ENCODE assay signal across 9 mouse cellular contexts in genomic region chr17:29356479-29356856, GRCm38 (mm10). TPM values are rescaled to one million over a fixed set of nuclear protein-coding genes. Genes with fewer than 3 reads are reported as not detected.
DNase-seq lines count a peak whose midpoint lies in the region; ATAC-seq and TF ChIP-seq lines count a peak whose summit lies in the region.
"Had no signal": no experiment of that assay in that cellular context is flagged by ENCODE, and none has a peak within 500 bp of the region (broad histone marks: within the 10 kb centered on the region; RNA-seq: fewer than 3 reads in every experiment).

No protein-coding gene starts in this region.

- no peaks in the 10 kb centered on the region for H3K36me3 ChIP-seq in embryonic facial prominence, embryonic 12.5 days
- no peaks in the 10 kb centered on the region for H3K36me3 ChIP-seq in heart, postnatal 0 days (replicated peaks; ENCODE audit: control insufficient read depth, insufficient read depth, low read length)
- no peaks in the 10 kb centered on the region for H3K36me3 ChIP-seq in small intestine, adult 2 months (ENCODE audit: control insufficient read depth, insufficient read depth, low read length)

- H3K27ac ChIP-seq in embryonic facial prominence, embryonic 12.5 days: peak overlapping the region; percentile 89
- H3K27ac ChIP-seq in heart, postnatal 0 days (ENCODE audit: low read depth): peak overlapping the region; percentile 98
- H3K27ac ChIP-seq in small intestine, adult 2 months (ENCODE audit: insufficient read depth, low read depth, low read length): peak overlapping the region; percentile 63

- H3K9ac ChIP-seq in embryonic facial prominence, embryonic 12.5 days: peak overlapping the region; percentile 47
- peak overlapping the region; percentile 40 for H3K9ac ChIP-seq in heart, postnatal 0 days (replicated peaks; ENCODE audit: low read depth, low read length)

- H3K9me3 ChIP-seq in embryonic facial prominence, embryonic 12.5 days: no peaks in the 10 kb centered on the region
- H3K9me3 ChIP-seq in heart, postnatal 0 days (replicated peaks; ENCODE audit: control insufficient read depth, low read length): no peaks in the 10 kb centered on the region
- H3K9me3 ChIP-seq: megakaryocyte, embryonic 14.5 days had no signal

- peak overlapping the region; percentile 30 for H3K4me3 ChIP-seq in embryonic facial prominence, embryonic 12.5 days
- peak overlapping the region; percentile 33 for H3K4me3 ChIP-seq in heart, postnatal 0 days (ENCODE audit: low read depth, low read length)
- peak overlapping the region; percentile 29 for H3K4me3 ChIP-seq in small intestine, adult 2 months (ENCODE audit: low read depth, low read length)
- H3K4me3 ChIP-seq: megakaryocyte, embryonic 14.5 days had no signal

- peak; percentile 87 for ATAC-seq in embryonic facial prominence, embryonic 12.5 days (ENCODE audit: insufficient number of reproducible peaks, insufficient read depth, low FRiP score, low TSS enrichment)
- peak; percentile 89 for ATAC-seq in heart, postnatal 0 days (ENCODE audit: insufficient read depth, low read depth)

- peaks cover 22% of the 10 kb centered on the region for H3K4me1 ChIP-seq in embryonic facial prominence, embryonic 12.5 days
- peaks cover 20% of the 10 kb centered on the region for H3K4me1 ChIP-seq in heart, postnatal 0 days (ENCODE audit: control insufficient read depth, insufficient read depth)
- peaks cover 13% of the 10 kb centered on the region for H3K4me1 ChIP-seq in small intestine, adult 2 months (ENCODE audit: control insufficient read depth, insufficient read depth, insufficient read length, low read length)

- peak; percentile 81; the same call in 1 of the 2 replicates for TF ChIP-seq EP300 in heart, postnatal 0 days (IDR thresholded peaks at IDR 0.05; ENCODE audit: low read depth)

- no peaks in the 10 kb centered on the region for H3K27me3 ChIP-seq in embryonic facial prominence, embryonic 12.5 days
- no peaks in the 10 kb centered on the region for H3K27me3 ChIP-seq in heart, postnatal 0 days (ENCODE audit: control insufficient read depth, insufficient read depth, low read length)
- H3K27me3 ChIP-seq in small intestine, adult 2 months (ENCODE audit: control insufficient read depth, insufficient read depth, low read length): no peaks in the 10 kb centered on the region

- peak overlapping the region; percentile 54 for H3K4me2 ChIP-seq in embryonic facial prominence, embryonic 12.5 days (replicated peaks)
- peak overlapping the region; percentile 58 for H3K4me2 ChIP-seq in heart, postnatal 0 days (ENCODE audit: low read depth, low read length)

- WGBS in embryonic facial prominence, embryonic 12.5 days: 1% methylated on average over 11 of the region's 11 CpGs
- WGBS in heart, postnatal 0 days: 3% methylated on average over 11 of the region's 11 CpGs
- WGBS in small intestine, adult 2 months: 3% methylated on average over 11 of the region's 11 CpGs

- no peak for TF ChIP-seq POLR2A in small intestine, adult 2 months (IDR thresholded peaks at IDR 0.05; ENCODE audit: low read depth, low read length)

- no peak for TF ChIP-seq CTCF in heart, postnatal 0 days (IDR thresholded peaks at IDR 0.05; ENCODE audit: low read depth)
- TF ChIP-seq CTCF in small intestine, adult 2 months (IDR thresholded peaks at IDR 0.05; ENCODE audit: extremely low read depth, insufficient read length, insufficient replicate concordance, low read depth, low read length): no peak

- peak; percentile 43 to 49 for DNase-seq in right cerebral cortex, adult 2 months (ENCODE audit: low spot score in 2 of 2)
- no peak for DNase-seq in right cerebral cortex, postnatal 36 days (ENCODE audit: low spot score in 2 of 2)
- peak; percentile 95 for DNase-seq in heart, postnatal 0 days (ENCODE audit: low spot score)
- peak; percentile 85 to 88 for DNase-seq in kidney, postnatal 36 days
- DNase-seq in lung, postnatal 36 days: peak; percentile 89
- no peak for DNase-seq in thymus, postnatal 10 days (ENCODE audit: low spot score in 2 of 2)

RNA-seq across cellular contexts. Expression of gene Fgd2, which starts 4.2 kb away (rescaled TPM):
- 9.2 and 9.3 TPM in 2 replicates for polyA plus RNA-seq in embryonic facial prominence, embryonic 12.5 days (2016; fragmentation: Nextera tagmentation; extraction: Ambion mirVana)
- total RNA-seq in heart, postnatal 0 days (2014; rRNA removed; ENCODE audit: low replicate concordance): 1.4 and 6.3 TPM in 2 replicates
- polyA plus RNA-seq in heart, postnatal 0 days (2015; fragmentation: Nextera tagmentation; extraction: Ambion mirVana): 1.6 and 2.3 TPM in 2 replicates
- polyA plus RNA-seq in small intestine, adult 2 months (2012; rRNA removed): 14.0 and 16.3 TPM in 2 replicates

RNA-seq across cellular contexts. Expression of gene Mtch1, which starts 8.7 kb away (rescaled TPM):
- polyA plus RNA-seq in embryonic facial prominence, embryonic 12.5 days (2016; fragmentation: Nextera tagmentation; extraction: Ambion mirVana): 420 and 454 TPM in 2 replicates
- total RNA-seq in heart, postnatal 0 days (2014; rRNA removed; ENCODE audit: low replicate concordance): 357 and 380 TPM in 2 replicates
- 208 and 209 TPM in 2 replicates for polyA plus RNA-seq in heart, postnatal 0 days (2015; fragmentation: Nextera tagmentation; extraction: Ambion mirVana)
- polyA plus RNA-seq in small intestine, adult 2 months (2012; rRNA removed): 153 and 260 TPM in 2 replicates

RNA-seq across cellular contexts. Expression of gene Pi16, which starts 39.0 kb away (rescaled TPM):
- polyA plus RNA-seq in embryonic facial prominence, embryonic 12.5 days (2016; fragmentation: Nextera tagmentation; extraction: Ambion mirVana): 0.49 and 0.59 TPM in 2 replicates
- total RNA-seq in heart, postnatal 0 days (2014; rRNA removed; ENCODE audit: low replicate concordance): 3.6 and 12.4 TPM in 2 replicates
- polyA plus RNA-seq in heart, postnatal 0 days (2015; fragmentation: Nextera tagmentation; extraction: Ambion mirVana): 4.5 and 4.8 TPM in 2 replicates
- polyA plus RNA-seq in small intestine, adult 2 months (2012; rRNA removed): 1.6 and 4.7 TPM in 2 replicates

Comparison
In these comparisons a context has a peak if more than half of its experiments do, and no peak if none do; other contexts are left out.
1. DNase-seq: peak in right cerebral cortex, adult 2 months (2 of 2), heart, postnatal 0 days (single experiment), kidney, postnatal 36 days (2 of 2) and lung, postnatal 36 days (single experiment); none in right cerebral cortex, postnatal 36 days (0 of 2) and thymus, postnatal 10 days (0 of 2).
2. Peak in every context shown above with its lines, with median percentiles within 50 percentile points of each other: H3K27ac ChIP-seq and H3K4me3 ChIP-seq.